Mouse (Mus musculus) testis, postnatal 10 days (tissue): ENCODE measurements around the gene Rassf9.

Experiments used
- DNase-seq: peaks from one replicate; pipeline ENCODE4 v3.0.0; 2021; ENCODE audit warnings: low spot score

The Rassf9 gene

DNA sequence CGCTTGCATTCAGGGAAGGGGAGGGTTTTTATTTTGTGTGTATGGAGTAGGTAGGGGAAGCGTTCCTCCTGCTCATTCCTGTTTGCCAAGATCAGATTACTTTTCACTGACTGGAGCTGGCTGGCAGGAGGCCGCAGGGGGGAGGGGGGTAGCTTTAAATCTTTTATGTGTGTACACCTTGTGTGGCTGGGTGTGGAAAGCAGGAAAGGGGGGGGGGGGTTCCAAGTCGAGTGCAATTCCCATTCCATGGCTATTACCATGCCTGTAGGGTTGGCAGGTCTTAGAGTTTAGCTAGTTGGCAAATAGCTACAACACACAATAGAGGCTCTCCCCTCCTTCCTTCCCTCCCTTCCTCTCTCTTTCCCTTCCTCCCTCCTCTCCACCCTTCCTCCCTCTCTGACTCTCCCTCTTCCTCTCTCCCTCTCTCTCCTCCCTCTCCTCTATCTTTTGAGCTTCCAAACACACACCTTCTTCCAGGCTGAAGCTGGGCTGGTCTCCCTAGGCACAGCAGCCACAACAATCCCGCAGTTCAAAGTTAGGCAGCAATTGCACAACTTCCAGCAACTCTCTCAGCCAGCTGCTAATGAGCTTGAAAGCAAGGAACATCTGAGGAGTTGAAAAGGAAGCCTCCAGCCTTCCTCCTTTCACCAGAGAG lies at the start of gene Rassf9:
Gene Rassf9, plus strand, starts transcription at position 416 of the 655 bp plus-strand sequence.
- DNase-seq, result peak; percentile 38

- DNase-seq, result no peak
These were observed 42.6 kb upstream of the Rassf9 start for GRCm38 (mm10) chr10:102469412-102469811.

DNA sequence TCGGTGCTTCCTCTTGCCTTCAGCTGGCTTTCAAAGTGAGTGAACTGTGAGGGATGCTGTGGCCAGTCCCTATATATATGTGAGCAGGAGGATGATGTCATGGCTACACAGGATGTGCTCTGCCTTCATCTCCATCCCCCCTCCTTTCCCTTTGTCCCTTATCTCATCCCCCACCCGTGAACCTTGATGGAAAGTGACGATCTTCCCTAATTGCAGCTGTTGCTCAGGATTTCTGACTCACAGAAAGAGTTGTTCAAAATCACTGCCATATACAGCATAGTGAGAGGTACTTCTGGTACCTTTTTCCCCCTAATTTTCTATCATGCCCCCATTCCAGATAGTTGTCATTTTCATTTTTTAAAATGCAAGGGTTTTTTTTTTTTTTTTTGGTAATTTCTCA lies 21.6 kb upstream of the Rassf9 start, which contains the start of gene Nts:
Gene Nts, minus strand, starts transcription at position 101 of the 400 bp plus-strand sequence.
- no peak for DNase-seq

DNA sequence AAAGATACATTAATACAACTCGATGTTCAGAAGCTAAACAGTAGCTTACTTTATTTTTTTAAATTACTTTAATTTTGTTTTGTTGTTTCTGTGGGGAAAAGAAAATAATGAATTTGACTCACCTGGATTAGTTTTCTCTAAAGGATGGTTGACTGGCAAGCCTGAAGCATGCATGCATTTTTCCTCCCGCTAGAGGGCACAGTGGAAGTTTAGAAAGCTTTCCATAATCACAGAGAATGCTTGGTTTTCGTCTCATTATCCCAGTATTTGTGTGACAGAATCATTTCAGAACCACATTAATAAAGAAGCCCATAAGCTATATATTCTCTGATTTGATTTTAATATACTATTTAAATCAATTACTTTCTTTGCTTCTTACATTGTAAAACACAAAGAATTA lies 20.2 kb upstream of the Rassf9 start:
- peak; percentile 68 for DNase-seq

DNA sequence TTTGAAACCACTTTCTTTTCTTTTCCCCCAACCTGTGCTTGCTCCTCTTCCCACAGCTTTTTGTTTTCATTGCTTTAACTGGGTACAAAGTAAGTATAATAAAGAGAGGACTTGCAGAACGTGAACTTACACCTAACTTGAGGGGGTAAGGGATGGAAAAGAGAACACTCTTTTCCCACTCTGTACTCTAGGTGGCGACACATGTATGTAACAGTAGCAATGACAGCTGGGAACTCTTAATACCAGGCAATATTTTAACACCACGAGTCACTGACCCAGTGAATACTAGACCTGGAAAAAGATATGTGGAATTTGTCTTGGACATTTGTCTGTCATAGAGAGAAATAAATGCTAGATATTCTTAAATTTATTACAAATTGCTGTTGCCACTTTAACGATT lies 13.3 kb upstream of the Rassf9 start:
- peak; percentile 40 for DNase-seq

DNA sequence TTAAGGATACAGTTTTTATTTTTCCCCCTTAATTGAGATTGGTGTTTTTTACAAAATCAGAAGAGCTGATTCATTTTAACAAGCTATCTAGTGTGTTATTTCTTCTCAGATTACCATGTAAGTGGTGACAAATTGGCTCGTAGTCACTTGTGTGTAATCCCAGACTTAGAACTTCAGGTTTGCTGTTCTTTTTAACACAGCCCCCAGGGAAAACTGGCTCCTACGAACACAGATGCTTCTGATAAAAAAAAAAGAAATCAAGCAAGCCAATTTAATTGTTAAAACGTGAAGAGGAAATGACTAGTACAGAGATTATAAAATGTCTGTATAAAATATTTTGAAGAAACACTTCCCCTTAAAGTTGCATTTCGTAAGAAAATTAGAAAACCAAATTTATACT lies 4.6 kb upstream of the Rassf9 start:
- no peak for DNase-seq

DNA sequence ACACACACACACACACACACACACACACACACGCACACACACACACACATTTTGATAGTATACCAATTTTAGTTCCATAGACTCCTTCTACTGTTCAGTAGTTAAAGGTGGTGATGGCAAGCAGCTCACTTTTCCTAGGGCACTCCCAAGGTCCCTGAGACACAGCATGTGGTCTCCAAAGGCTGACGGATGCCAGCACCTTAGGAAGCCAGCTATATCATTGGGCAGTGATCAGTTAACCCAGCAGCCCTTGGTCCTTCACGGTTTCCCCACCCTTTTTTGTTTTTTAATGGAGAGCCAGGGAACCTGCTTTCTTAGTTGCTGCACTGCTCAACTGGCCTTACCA lies 588 bp upstream of the Rassf9 start:
- DNase-seq, result no peak

GRCm38 (mm10) chr10:102514159-102514558 lies 2.1 kb downstream of the Rassf9 start:
- no peak for DNase-seq

- DNase-seq, result no peak
These were observed 15.9 kb downstream of the Rassf9 start for GRCm38 (mm10) chr10:102527901-102528300.

DNA sequence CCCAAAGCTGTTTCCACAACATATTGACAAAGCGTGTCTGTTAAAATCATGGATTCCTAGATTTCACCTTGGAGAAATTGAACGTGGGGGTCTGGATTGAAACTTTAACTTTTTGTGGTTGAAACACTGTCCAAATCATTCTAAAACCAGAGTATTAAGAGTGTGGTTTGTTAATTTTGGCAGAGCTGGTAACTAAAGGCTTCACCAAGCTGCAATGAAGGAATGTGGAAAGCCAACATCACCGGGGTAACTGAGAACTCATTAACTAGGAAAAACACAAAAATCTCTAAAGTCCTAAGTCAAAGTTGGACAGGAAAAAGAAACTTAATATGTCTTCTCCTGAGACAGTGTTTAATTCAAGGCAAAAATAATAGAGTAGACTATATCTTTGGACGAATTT lies 41.9 kb downstream of the Rassf9 start:
- DNase-seq, result no peak

DNA sequence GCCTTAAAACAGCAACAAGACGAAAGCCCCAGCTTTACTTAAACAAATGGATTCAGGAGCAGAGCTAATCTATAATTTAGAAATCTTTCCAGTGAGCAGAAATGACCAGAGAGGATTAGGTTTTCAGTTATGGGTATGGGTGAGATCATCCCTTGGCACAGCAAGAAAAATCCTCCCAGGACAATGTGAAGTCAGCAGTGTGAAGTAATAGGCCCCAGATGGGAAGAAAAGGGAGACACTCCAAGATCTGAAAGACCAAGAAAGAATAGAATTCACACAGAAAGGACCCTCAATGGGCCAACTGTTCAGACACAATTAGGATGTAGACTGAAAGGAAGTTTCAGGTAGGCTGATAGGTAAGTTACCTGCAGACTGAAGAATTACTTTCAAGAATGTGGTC lies 50.5 kb downstream of the Rassf9 start:
- no peak for DNase-seq

DNA sequence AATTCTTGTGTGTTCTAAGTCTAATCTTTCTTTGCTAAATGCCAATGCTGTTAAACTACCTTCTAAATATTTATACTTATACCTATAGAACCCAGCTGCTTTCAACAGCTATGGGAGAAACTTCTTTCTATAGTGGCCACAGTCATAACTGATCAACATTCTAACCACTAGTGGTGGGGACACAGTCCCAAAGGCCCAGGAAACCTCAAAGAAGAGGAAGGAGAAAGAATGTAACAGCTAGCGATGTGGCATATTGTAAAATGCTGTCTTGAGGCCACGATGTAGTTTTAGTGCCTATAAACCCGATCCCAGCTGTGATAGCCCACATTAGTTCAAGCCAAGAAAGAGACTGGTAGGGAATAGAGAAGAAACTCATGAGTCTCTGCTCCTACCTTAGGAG lies 65.9 kb downstream of the Rassf9 start:
- no peak for DNase-seq

DNA sequence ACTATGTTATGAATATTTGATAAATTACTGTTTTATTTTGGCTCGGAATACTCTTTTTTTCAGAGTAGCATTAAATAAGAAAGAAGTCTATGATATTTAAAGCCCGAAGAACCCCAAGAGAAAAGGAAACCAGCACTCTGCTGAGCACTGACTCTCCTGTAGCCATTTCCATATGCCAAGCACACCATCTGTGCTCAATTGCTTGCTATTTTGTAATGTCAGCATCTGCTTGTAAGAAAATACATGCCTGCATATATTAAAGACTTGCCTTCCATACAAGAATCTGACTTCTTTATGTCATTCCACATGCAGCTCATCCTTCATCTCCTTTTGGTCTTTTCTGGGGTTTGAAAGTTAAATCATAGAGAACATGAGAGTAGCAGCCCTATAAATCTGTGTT lies 82.3 kb downstream of the Rassf9 start:
- DNase-seq, result no peak
